Mouse (Mus musculus) MEL (cell line): ENCODE measurements around the gene Kif1bp.

Experiments used
- GATA1 ChIP-seq: IDR thresholded peaks from 2 replicates; pipeline ENCODE4 v1.6.1; 2011; ENCODE audit warnings: low read depth, low read length, improper control_type of control experiment
- KAT2A ChIP-seq: conservative IDR thresholded peaks from 2 replicates; pipeline ENCODE4 v1.6.1; 2012; ENCODE audit warnings: low read depth, low read length, improper control_type of control experiment, inconsistent platforms
- MAX ChIP-seq: IDR thresholded peaks from 2 replicates; pipeline ENCODE4 v1.6.1; 2011; ENCODE audit warnings: low read length, improper control_type of control experiment
- MEF2A ChIP-seq: IDR thresholded peaks from 2 replicates; pipeline ENCODE4 v1.6.1; 2014; ENCODE audit warnings: low read depth, mild to moderate bottlenecking, inconsistent platforms, low read length, improper control_type of control experiment; ENCODE audit not compliant: poor library complexity, insufficient replicate concordance, severe bottlenecking; ENCODE audit errors: extremely low read depth
- POLR2A ChIP-seq, 2 experiments: IDR thresholded peaks; 2 replicates each; pipeline ENCODE4 v1.6.1; 2011 to 2012; ENCODE audit warnings: low read length in 2 of 2, mild to moderate bottlenecking in 2 of 2, control low read depth in 1 of 2, improper control_type of control experiment in 1 of 2, low read depth in 1 of 2, moderate library complexity in 1 of 2; ENCODE audit not compliant: control insufficient read depth in 1 of 2, insufficient read depth in 1 of 2, poor library complexity in 1 of 2
- POLR2AphosphoS2 ChIP-seq: IDR thresholded peaks from 2 replicates; pipeline ENCODE4 v1.6.1; 2011; ENCODE audit warnings: low read length, improper control_type of control experiment
- POLR2AphosphoS5 ChIP-seq: IDR thresholded peaks from 2 replicates; pipeline ENCODE4 v1.6.1; 2012; ENCODE audit warnings: low read depth, borderline replicate concordance, mild to moderate bottlenecking, inconsistent platforms, low read length, moderate library complexity, mixed read lengths

- TF ChIP-seq GATA1: 0 out of 2 replicates have a peak, but pooled peaks have one; percentile 6
- no peak for TF ChIP-seq MEF2A
- TF ChIP-seq POLR2AphosphoS5: no peak
- no peak for TF ChIP-seq POLR2A (IDR thresholded peaks at IDR 0.05; ENCODE audit: control insufficient read depth in 1 of 2, insufficient read depth in 1 of 2, low read depth in 1 of 2, low read length in 2 of 2, poor library complexity in 1 of 2)
- no peak for TF ChIP-seq MAX
- TF ChIP-seq POLR2AphosphoS2: no peak
- TF ChIP-seq KAT2A: no peak
Measured at GRCm38 (mm10) chr10:62500088-62500915, 78.0 kb downstream of the Kif1bp start.
